Mouse (Mus musculus) liver, adult 2 months (tissue): ENCODE measurements around the gene Cmtm7.

Experiments used
- CTCF ChIP-seq: fragments of 200-500 bp; IDR thresholded peaks from 2 replicates; pipeline ENCODE4 v1.5.1; 2011; ENCODE audit warnings: low read depth, low read length, control low read depth
- POLR2A ChIP-seq: fragments of 200-500 bp; IDR thresholded peaks from 2 replicates; pipeline ENCODE4 v1.6.1; 2011; ENCODE audit warnings: low read length, control low read depth; ENCODE audit not compliant: insufficient read depth; ENCODE audit errors: extremely low read depth

- TF ChIP-seq CTCF (no peak), POLR2A (no peak)
Observed at GRCm38 (mm10) chr9:114761848-114762247, 19.8 kb downstream of the Cmtm7 start.
